Mouse (Mus musculus) heart, postnatal 0 days (tissue): ENCODE data around the gene Cnr2.

Source experiments
- CTCF ChIP-seq: IDR thresholded peaks from 2 replicates; pipeline ENCODE4 v1.5.1; 2016; ENCODE audit warnings: antibody characterized with exemption, control low read depth, low read depth
- EP300 ChIP-seq: IDR thresholded peaks from 2 replicates; pipeline ENCODE4 v1.6.1; 2016; ENCODE audit warnings: antibody characterized with exemption, low read depth

GRCm38 (mm10) chr4:135850411-135851095, 44.6 kb upstream of the Cnr2 start:
- TF ChIP-seq EP300 (no peak), CTCF (no peak)
